Mouse (Mus musculus): ENCODE measurements around the gene Mrtfa.

The Mrtfa gene

GRCm38 (mm10) chr15:81156453-81156852 is 34.1 kb downstream of the Mrtfa start:
- no peak for DNase-seq (ENCODE audit: low spot score in 2 of 2)

- no peak for DNase-seq (ENCODE audit: low spot score in 2 of 2)
Observed at GRCm38 (mm10) chr15:81155845-81156244, 34.7 kb downstream of the Mrtfa start.

GRCm38 (mm10) chr15:81154846-81155624 is 35.5 kb downstream of the Mrtfa start:
- DNase-seq (ENCODE audit: low spot score in 2 of 2): no peak

- DNase-seq (ENCODE audit: low spot score in 2 of 2): no peak
Observed at GRCm38 (mm10) chr15:81141956-81142576, 48.5 kb downstream of the Mrtfa start.

- DNase-seq (ENCODE audit: low spot score in 2 of 2): no peak
Observed at GRCm38 (mm10) chr15:81140004-81140403, 50.6 kb downstream of the Mrtfa start.

GRCm38 (mm10) chr15:81137298-81137697 is 53.3 kb downstream of the Mrtfa start:
- no peak for DNase-seq (ENCODE audit: low spot score in 2 of 2)

GRCm38 (mm10) chr15:81133781-81134180 is 56.8 kb downstream of the Mrtfa start:
- DNase-seq (ENCODE audit: low spot score in 2 of 2): no peak

GRCm38 (mm10) chr15:81131152-81131551 is 59.4 kb downstream of the Mrtfa start:
- DNase-seq (ENCODE audit: low spot score in 2 of 2): no peak

GRCm38 (mm10) chr15:81129970-81130369 is 60.6 kb downstream of the Mrtfa start:
- peak in 1 of 2 experiments; percentile 34 for DNase-seq (ENCODE audit: low spot score in 2 of 2)

- no peak for DNase-seq (ENCODE audit: low spot score in 2 of 2)
Observed at GRCm38 (mm10) chr15:81128155-81128838, 62.3 kb downstream of the Mrtfa start.

- DNase-seq (ENCODE audit: low spot score in 2 of 2): no peak
Observed at GRCm38 (mm10) chr15:81124282-81124681, 66.3 kb downstream of the Mrtfa start.

- no peak for DNase-seq (ENCODE audit: low spot score in 2 of 2)
Observed at GRCm38 (mm10) chr15:81123122-81123521, 67.4 kb downstream of the Mrtfa start.

GRCm38 (mm10) chr15:81122535-81122934 is 68.0 kb downstream of the Mrtfa start:
- DNase-seq (ENCODE audit: low spot score in 2 of 2): no peak

GRCm38 (mm10) chr15:81122078-81122477 is 68.5 kb downstream of the Mrtfa start:
- no peak for DNase-seq (ENCODE audit: low spot score in 2 of 2)

- DNase-seq (ENCODE audit: low spot score in 2 of 2): no peak
Observed at GRCm38 (mm10) chr15:81120946-81121345, 69.6 kb downstream of the Mrtfa start.

- DNase-seq (ENCODE audit: low spot score in 2 of 2): no peak
Observed at GRCm38 (mm10) chr15:81120140-81120539, 70.4 kb downstream of the Mrtfa start.

- DNase-seq (ENCODE audit: low spot score in 2 of 2): no peak
Observed at GRCm38 (mm10) chr15:81118226-81118625, 72.3 kb downstream of the Mrtfa start.

- DNase-seq (ENCODE audit: low spot score in 2 of 2): no peak
Observed at GRCm38 (mm10) chr15:81112589-81112988, 78.0 kb downstream of the Mrtfa start.

GRCm38 (mm10) chr15:81110315-81110714 is 80.2 kb downstream of the Mrtfa start:
- DNase-seq (ENCODE audit: low spot score in 2 of 2): no peak

GRCm38 (mm10) chr15:81105962-81106361 is 84.6 kb downstream of the Mrtfa start:
- peak; percentile 80 to 86 for DNase-seq (ENCODE audit: low spot score in 2 of 2)

- peak; percentile 16 to 51 for DNase-seq (ENCODE audit: low spot score in 2 of 2)
Observed at GRCm38 (mm10) chr15:81104585-81105259, 85.8 kb downstream of the Mrtfa start.

- peak; percentile 11 to 19 for DNase-seq (ENCODE audit: low spot score in 2 of 2)
Observed at GRCm38 (mm10) chr15:81103500-81103899, 87.1 kb downstream of the Mrtfa start.

Data from frontal cortex, postnatal 36 days (tissue).